Mouse (Mus musculus) forebrain, embryonic 10.5 days (tissue): ENCODE data around the gene Ak5. TPM values are rescaled to one million over a fixed set of nuclear protein-coding genes. Genes with fewer than 3 reads are reported as not detected.
"Not testable (repeated sequence)": the region's sequence is repeated elsewhere in the genome, so short reads cannot be mapped to it uniquely, and the experiment has no call there.

Experiments used
- DNase-seq: peaks from one replicate; pipeline ENCODE4 v3.0.0-alpha.2; 2017; ENCODE audit warnings: low spot score; ENCODE audit errors: extremely low spot score
- H3K27ac ChIP-seq: fragments of 300-500 bp; sonication (generic); 2 replicates; pipeline ENCODE4 v1.5.1; 2016; ENCODE audit warnings: mild to moderate bottlenecking
- H3K27me3 ChIP-seq: fragments of 300-500 bp; sonication (generic); 2 replicates; pipeline ENCODE4 v1.6.1; 2016; ENCODE audit warnings: mild to moderate bottlenecking; ENCODE audit not compliant: poor library complexity, severe bottlenecking
- H3K36me3 ChIP-seq: fragments of 300-500 bp; sonication (generic); replicated peaks from 2 replicates; pipeline ENCODE4 v1.6.1; 2016; ENCODE audit warnings: mild to moderate bottlenecking, moderate library complexity
- H3K4me1 ChIP-seq: fragments of 300-500 bp; sonication (generic); 2 replicates; pipeline ENCODE4 v1.6.1; 2016
- H3K4me3 ChIP-seq: fragments of 300-500 bp; sonication (generic); 2 replicates; pipeline ENCODE4 v1.5.1; 2016; ENCODE audit warnings: mild to moderate bottlenecking, moderate library complexity
- H3K9me3 ChIP-seq: fragments of 300-500 bp; sonication (generic); 2 replicates; pipeline ENCODE4 v1.6.1; 2016; ENCODE audit warnings: mild to moderate bottlenecking, moderate library complexity
- WGBS: fragments of 180-500 bp; shearing (Covaris S2); methylation state at CpG from one replicate; pipeline ENCODE4 v1.1.7; 2016; 5-methylcytosine and 5-hydroxymethylcytosine counted together
- polyA plus RNA-seq: library from polyadenylated mRNA; unstranded; fragments of >200 nt; fragmentation: Nextera tagmentation; extraction: Ambion mirVana; gene quantifications from 2 replicates; pipeline ENCODE4 v1.2.1, GENCODE M21; 2016

Ak5 gene
- polyA plus RNA-seq, result 0.41 and 0.44 TPM in 2 replicates

DNA sequence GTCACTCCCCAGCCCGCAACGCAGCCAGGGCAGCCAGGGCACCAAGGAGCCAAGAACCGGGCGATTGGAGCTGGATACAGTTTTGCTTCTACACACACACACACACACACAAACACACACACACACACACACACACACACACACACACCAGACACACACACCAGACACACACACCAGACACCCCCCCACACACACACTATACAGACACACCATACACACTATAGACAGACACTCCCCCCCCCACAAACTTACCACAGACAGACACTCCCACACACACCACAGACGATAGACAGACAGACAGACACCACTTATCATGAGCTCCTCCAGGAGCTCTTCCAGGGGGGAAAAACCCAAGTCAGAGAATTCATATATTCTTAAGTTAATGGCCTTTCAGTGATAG, at the start of gene Ak5:
Gene Ak5, minus strand, starts transcription at position 122 of the 400 bp plus-strand sequence.
- H3K4me3 ChIP-seq, result peak within 1 kb of the TSS; percentile 68
- no peaks in the 10 kb centered on the region for H3K36me3 ChIP-seq
- peaks cover 15% of the 10 kb centered on the region for H3K4me1 ChIP-seq
- 10% methylated on average over 5 of the region's 5 CpGs for WGBS
- no peak for DNase-seq
- peak within 1 kb of the TSS; percentile 73 for H3K27ac ChIP-seq
- H3K27me3 ChIP-seq, result peaks cover 65% of the 10 kb centered on the region
- H3K9me3 ChIP-seq, result no peaks in the 10 kb centered on the region

GRCm38 (mm10) chr3:152713991-152714902, 46.1 kb upstream of the Ak5 start, which contains the start of gene Pigk:
Pigk (plus strand) TSS chr3:152714100.
- no peaks in the 10 kb centered on the region for H3K36me3 ChIP-seq
- H3K9me3 ChIP-seq, result no peaks in the 10 kb centered on the region
- peak within 1 kb of the TSS; percentile 96 for H3K4me3 ChIP-seq
- WGBS, result under 1% methylated on average over 48 of the region's 48 CpGs
- H3K27me3 ChIP-seq, result no peaks in the 10 kb centered on the region
- peaks cover 12% of the 10 kb centered on the region for H3K4me1 ChIP-seq
- H3K27ac ChIP-seq, result peak within 1 kb of the TSS; percentile 91
- DNase-seq, result peak; percentile 89

DNA sequence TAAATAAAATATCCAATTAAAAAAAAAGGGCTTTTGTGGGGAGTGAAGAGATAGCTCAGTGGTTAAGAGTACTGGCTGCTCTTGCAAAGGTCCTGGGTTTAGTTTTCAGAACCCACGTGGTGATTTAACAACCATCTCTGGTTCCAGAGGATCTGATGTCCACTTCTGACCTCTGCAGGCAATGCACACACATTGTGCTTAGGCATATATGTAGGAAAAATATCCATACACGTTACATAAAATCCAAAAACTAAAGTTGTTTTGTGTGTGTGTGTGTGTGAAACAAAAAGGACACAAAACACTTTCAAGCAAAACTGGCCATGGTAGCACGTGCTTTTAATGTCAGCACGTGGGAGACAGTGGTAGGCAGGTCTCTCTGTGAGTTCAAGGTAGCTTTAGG, 44.8 kb upstream of the Ak5 start:
- no peaks in the 10 kb centered on the region for H3K9me3 ChIP-seq
- H3K27me3 ChIP-seq, result no peaks in the 10 kb centered on the region
- H3K27ac ChIP-seq, result no peak overlapping the region
- no peak for DNase-seq
- peaks cover 12% of the 10 kb centered on the region for H3K4me1 ChIP-seq
- 76% methylated on average over 4 of the region's 4 CpGs for WGBS
- no peaks in the 10 kb centered on the region for H3K36me3 ChIP-seq
- no peak overlapping the region for H3K4me3 ChIP-seq

GRCm38 (mm10) chr3:152709936-152710335, 41.8 kb upstream of the Ak5 start:
- no peaks in the 10 kb centered on the region for H3K27me3 ChIP-seq
- DNase-seq, result no peak
- H3K9me3 ChIP-seq, result no peaks in the 10 kb centered on the region
- no peak overlapping the region for H3K27ac ChIP-seq
- 79% methylated on average over 3 of the region's 3 CpGs for WGBS
- no peaks in the 10 kb centered on the region for H3K36me3 ChIP-seq
- peaks cover 5% of the 10 kb centered on the region for H3K4me1 ChIP-seq
- H3K4me3 ChIP-seq, result no peak overlapping the region

DNA sequence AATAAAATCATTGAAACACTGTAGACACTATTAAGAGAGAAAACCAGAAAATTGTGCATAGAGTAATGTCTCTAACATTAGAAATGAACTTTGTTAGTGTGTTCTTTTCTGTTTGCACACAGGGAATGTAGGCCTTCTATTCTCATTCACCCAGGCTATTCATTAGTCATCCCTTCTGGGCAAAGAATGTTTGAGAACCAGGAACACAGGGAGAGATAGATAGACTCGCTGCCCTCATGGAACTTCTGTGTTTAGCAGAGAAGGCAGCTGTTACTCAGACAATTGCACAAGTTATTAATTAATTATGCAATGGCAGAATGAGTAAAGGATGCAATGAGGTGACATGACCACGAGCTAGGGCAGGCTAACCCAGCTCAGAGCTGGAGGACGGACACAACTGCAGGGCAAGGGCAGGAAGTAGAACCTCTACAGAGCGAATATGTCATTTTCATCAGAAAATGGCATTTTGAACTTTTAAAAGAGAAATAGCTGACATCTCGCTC, 39.2 kb upstream of the Ak5 start:
- Histone ChIP-seq H3K4me1 (no peaks in the 10 kb centered on the region), H3K27me3 (no peaks in the 10 kb centered on the region), H3K4me3 (no peak overlapping the region), H3K27ac (no peak overlapping the region), H3K9me3 (no peaks in the 10 kb centered on the region), H3K36me3 (no peaks in the 10 kb centered on the region)
- DNase-seq, result peak; percentile 9
- 91% methylated on average over 5 of the region's 5 CpGs for WGBS

DNA sequence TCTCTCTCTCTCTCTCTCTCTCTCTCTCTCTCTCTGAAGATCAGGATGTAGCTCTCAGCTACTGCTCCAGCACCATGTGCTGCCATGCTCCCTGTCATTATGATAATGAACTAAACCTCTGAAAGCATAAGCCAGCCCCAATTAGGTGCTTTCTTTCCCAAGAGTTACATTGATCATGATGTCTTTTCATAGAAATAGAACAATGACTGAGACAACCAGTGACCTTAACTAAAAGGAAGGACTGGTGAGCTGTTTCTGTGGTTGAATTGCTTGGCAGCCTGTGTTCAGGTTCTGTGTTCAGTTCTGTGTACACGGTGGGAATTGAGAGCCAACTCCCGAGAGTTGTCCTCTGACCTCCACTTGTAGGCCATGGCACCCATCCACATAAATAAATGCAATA, 38.7 kb upstream of the Ak5 start:
- Histone ChIP-seq H3K27me3 (no peaks in the 10 kb centered on the region), H3K9me3 (no peaks in the 10 kb centered on the region), H3K36me3 (no peaks in the 10 kb centered on the region), H3K4me3 (no peak overlapping the region), H3K4me1 (no peaks in the 10 kb centered on the region), H3K27ac (no peak overlapping the region)
- DNase-seq, result no peak
- 86% methylated on average over 2 of the region's 2 CpGs for WGBS

DNA sequence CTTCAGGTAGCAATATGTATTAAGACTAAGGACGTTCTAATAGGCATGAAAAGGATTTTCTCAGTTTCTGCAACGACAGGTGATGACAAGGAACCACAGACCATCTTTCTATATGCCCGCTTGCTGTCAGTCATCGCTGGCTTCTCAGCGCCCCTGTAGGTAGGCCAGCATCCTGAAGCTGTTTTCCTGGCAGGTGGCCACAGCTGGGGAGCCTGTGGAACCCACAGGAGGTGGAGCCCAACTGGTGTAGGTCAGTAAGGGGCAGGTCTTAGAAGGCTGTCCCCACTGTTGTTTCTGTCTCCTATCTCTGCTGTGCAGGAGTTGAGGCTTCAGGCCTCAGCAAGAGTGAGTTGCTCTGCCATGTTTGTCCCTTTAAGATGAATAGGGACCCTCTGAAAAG, 37.7 kb upstream of the Ak5 start:
- peak; percentile 9 for DNase-seq
- Histone ChIP-seq H3K9me3 (no peaks in the 10 kb centered on the region), H3K36me3 (no peaks in the 10 kb centered on the region), H3K27ac (no peak overlapping the region), H3K4me1 (no peaks in the 10 kb centered on the region), H3K4me3 (no peak overlapping the region), H3K27me3 (no peaks in the 10 kb centered on the region)
- WGBS, result 70% methylated on average over 5 of the region's 5 CpGs

DNA sequence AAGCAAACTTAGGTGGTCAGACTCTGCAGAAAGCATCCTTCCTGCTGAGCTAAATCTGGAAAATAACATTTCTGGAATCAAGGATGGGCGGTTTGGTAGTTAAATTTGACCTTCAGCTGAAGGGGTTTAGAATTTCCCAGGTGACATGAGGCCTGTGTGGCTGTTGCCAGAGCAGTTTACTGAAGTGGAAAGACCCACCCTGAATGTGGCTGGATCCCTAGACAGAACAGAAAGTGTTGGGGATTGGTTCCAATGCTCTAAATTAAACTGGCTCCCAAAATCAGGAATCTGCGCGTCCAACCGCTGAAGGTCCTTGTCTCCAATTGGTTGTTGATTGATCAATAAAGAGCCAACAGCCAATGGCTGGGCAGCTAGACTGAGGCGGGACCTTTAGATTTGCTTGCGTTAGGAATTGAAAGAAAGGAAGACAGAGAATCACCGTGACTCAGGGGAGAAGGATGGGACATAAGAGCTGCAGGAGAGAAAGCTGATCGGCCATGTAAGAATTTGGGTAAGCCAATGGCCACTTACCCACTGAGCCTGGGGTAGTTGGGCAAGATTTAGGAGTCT, 34.2 kb upstream of the Ak5 start:
- Histone ChIP-seq H3K27ac (no peak overlapping the region), H3K4me3 (peak overlapping the region; percentile 34), H3K36me3 (no peaks in the 10 kb centered on the region), H3K4me1 (no peaks in the 10 kb centered on the region), H3K9me3 (no peaks in the 10 kb centered on the region), H3K27me3 (no peaks in the 10 kb centered on the region)
- 50% methylated on average over 8 of the region's 8 CpGs for WGBS
- peak; percentile 11 for DNase-seq

DNA sequence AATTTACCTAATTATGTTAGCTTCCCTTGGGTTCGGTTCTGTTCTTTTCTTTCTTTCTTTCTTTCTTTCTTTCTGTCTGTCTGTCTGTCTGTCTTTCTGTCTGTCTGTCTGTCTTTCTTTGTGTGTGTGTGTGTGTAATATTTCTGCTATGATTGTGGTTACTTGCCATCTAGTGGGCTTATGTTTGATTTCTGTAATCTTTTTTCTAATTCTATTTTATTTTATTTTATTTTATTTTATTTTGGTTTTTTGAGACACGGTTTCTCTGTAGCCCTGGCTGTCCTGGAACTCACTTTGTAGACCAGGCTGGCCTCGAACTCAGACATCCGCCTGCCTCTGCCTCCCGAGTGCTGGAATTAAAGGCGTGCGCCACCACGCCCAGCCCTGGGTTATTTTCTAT, 33.4 kb upstream of the Ak5 start:
- not testable (repeated sequence) for H3K27ac ChIP-seq, H3K9me3 ChIP-seq, H3K4me1 ChIP-seq, H3K27me3 ChIP-seq, H3K4me3 ChIP-seq, H3K36me3 ChIP-seq
- DNase-seq, result peak; percentile 13
- whole genome bisulfite sequencing, result 91% methylated on average over 8 of the region's 8 CpGs

- no peaks in the 10 kb centered on the region for H3K36me3 ChIP-seq
- 84% methylated on average over 8 of the region's 8 CpGs for WGBS
- H3K9me3 ChIP-seq, result no peaks in the 10 kb centered on the region
- no peaks in the 10 kb centered on the region for H3K27me3 ChIP-seq
- peak; percentile 12 for DNase-seq
- H3K4me3 ChIP-seq, result no peak overlapping the region
- no peaks in the 10 kb centered on the region for H3K4me1 ChIP-seq
- no peak overlapping the region for H3K27ac ChIP-seq
Measured at GRCm38 (mm10) chr3:152699261-152699660, 31.1 kb upstream of the Ak5 start.

- WGBS, result 87% methylated on average over 5 of the region's 5 CpGs
Measured at GRCm38 (mm10) chr3:152698017-152698416, 29.9 kb upstream of the Ak5 start.

DNA sequence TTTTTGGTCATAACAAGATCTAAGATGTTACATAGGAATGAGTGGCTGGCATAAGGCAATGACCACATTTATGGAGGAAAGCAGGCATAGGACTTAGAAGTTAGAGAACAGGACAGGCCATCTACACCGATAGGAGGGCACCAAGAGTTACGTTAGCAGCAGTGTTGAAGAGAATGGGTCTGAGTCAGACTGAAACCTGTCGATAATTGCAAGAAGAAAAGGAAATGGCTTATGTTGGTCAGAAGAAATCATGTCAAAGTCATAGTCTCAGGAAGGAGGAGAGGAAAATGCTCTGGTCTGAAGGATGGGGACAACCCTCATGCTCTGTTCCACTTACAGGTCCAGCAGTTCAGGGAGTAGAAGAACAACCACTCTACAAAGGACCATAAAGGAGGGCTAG, 26.8 kb upstream of the Ak5 start:
- no peaks in the 10 kb centered on the region for H3K4me1 ChIP-seq
- no peaks in the 10 kb centered on the region for H3K36me3 ChIP-seq
- DNase-seq, result no peak
- no peak overlapping the region for H3K4me3 ChIP-seq
- H3K9me3 ChIP-seq, result no peaks in the 10 kb centered on the region
- no peak overlapping the region for H3K27ac ChIP-seq
- H3K27me3 ChIP-seq, result no peaks in the 10 kb centered on the region
- WGBS, result 97% methylated on average over 3 of the region's 3 CpGs

More at GRCm38 (mm10) chr3:152698017-152698416, 29.9 kb upstream of the Ak5 start:
- Histone ChIP-seq H3K4me3 (no peak overlapping the region), H3K4me1 (no peaks in the 10 kb centered on the region), H3K36me3 (no peaks in the 10 kb centered on the region), H3K27ac (no peak overlapping the region), H3K9me3 (no peaks in the 10 kb centered on the region), H3K27me3 (no peaks in the 10 kb centered on the region)
- DNase-seq, result peak; percentile 4

DNA sequence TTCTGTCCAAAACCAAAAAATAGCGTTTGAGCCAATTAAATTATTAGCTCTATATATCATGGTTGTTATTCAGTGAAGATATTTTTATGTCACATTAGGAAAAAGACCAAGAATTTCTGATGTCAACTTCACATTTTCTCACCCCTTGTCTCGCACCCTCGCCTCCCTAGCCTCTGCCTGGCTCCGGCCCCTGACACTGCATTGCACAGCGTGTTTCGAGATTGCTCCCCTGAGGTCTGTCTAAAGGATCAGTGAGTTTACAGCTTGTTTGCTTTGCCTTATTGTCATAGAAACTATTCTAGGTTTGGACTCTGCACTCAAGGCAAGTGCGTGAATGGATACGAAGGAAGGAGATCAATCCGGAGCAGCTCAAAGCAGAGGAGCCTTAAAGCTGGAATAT, 20.9 kb upstream of the Ak5 start:
- no peak for DNase-seq
- H3K4me3 ChIP-seq, result no peak overlapping the region
- no peak overlapping the region for H3K27ac ChIP-seq
- WGBS, result 86% methylated on average over 9 of the region's 9 CpGs
- no peaks in the 10 kb centered on the region for H3K9me3 ChIP-seq
- H3K36me3 ChIP-seq, result no peaks in the 10 kb centered on the region
- H3K27me3 ChIP-seq, result no peaks in the 10 kb centered on the region
- no peaks in the 10 kb centered on the region for H3K4me1 ChIP-seq
